23 mouse cellular contexts compared by ENCODE assay signal in genomic region chr12:70708290-70708668, GRCm38 (mm10).
DNase-seq lines count a peak whose midpoint lies in the region; ATAC-seq and TF ChIP-seq lines count a peak whose summit lies in the region.
"Had no signal": no experiment of that assay in that cellular context is flagged by ENCODE, and none has a peak within 500 bp of the region (broad histone marks: within the 10 kb centered on the region; RNA-seq: fewer than 3 reads in every experiment).

No protein-coding gene starts in this region.

- 68% methylated on average over 5 of the region's 5 CpGs for WGBS in limb, embryonic 14.5 days
- 93% methylated on average over 5 of the region's 5 CpGs for WGBS in limb, embryonic 10.5 days
- 50% methylated on average over 5 of the region's 5 CpGs for WGBS in embryonic facial prominence, embryonic 15.5 days
- 88% methylated on average over 5 of the region's 5 CpGs for WGBS in stomach, embryonic 15.5 days

- no peak overlapping the region for H3K4me3 ChIP-seq in limb, embryonic 14.5 days (replicated peaks; ENCODE audit: low read length)
- no peak overlapping the region for H3K4me3 ChIP-seq in limb, embryonic 10.5 days
- no peak overlapping the region for H3K4me3 ChIP-seq in embryonic facial prominence, embryonic 15.5 days (replicated peaks)
- H3K4me3 ChIP-seq in stomach, embryonic 15.5 days (replicated peaks), result no peak overlapping the region
- H3K4me3 ChIP-seq: forebrain, embryonic 15.5 days; hindbrain, embryonic 15.5 days; kidney, embryonic 15.5 days; limb, embryonic 12.5 days; midbrain, embryonic 10.5 days; midbrain, embryonic 15.5 days; neural tube, embryonic 15.5 days had no signal

- H3K27me3 ChIP-seq in limb, embryonic 14.5 days (ENCODE audit: control insufficient read depth, insufficient read depth, low read length), result no peaks in the 10 kb centered on the region
- no peaks in the 10 kb centered on the region for H3K27me3 ChIP-seq in limb, embryonic 10.5 days (ENCODE audit: low read depth, poor library complexity, severe bottlenecking)
- no peaks in the 10 kb centered on the region for H3K27me3 ChIP-seq in embryonic facial prominence, embryonic 15.5 days
- no peaks in the 10 kb centered on the region for H3K27me3 ChIP-seq in stomach, embryonic 15.5 days (replicated peaks)
- H3K27me3 ChIP-seq: forebrain, embryonic 15.5 days; hindbrain, embryonic 15.5 days; kidney, embryonic 15.5 days; limb, embryonic 12.5 days; midbrain, embryonic 15.5 days; neural tube, embryonic 15.5 days had no signal

- ATAC-seq in limb, embryonic 14.5 days (ENCODE audit: low FRiP score, low read depth), result no peak; the same call in 1 of the 2 replicates
- ATAC-seq in embryonic facial prominence, embryonic 15.5 days (ENCODE audit: insufficient number of reproducible peaks, low FRiP score, low TSS enrichment, low read depth), result no peak
- ATAC-seq in stomach, embryonic 15.5 days (ENCODE audit: insufficient read depth, low FRiP score, low read depth), result no peak
- no peak for ATAC-seq in CD4-positive, CD25-positive, alpha-beta regulatory T cell, adult 4 months
- ATAC-seq: forebrain, embryonic 15.5 days; midbrain, embryonic 15.5 days had no signal

- TF ChIP-seq POLR2A in limb, embryonic 14.5 days (IDR thresholded peaks at IDR 0.05; ENCODE audit: borderline replicate concordance, extremely low read depth, insufficient read depth, insufficient read length), result no peak

- H3K4me2 ChIP-seq in limb, embryonic 14.5 days (replicated peaks; ENCODE audit: low read depth, low read length, severe bottlenecking), result no peak overlapping the region
- H3K4me2 ChIP-seq in embryonic facial prominence, embryonic 15.5 days (replicated peaks), result no peak overlapping the region
- H3K4me2 ChIP-seq in stomach, embryonic 15.5 days, result no peak overlapping the region
- H3K4me2 ChIP-seq: forebrain, embryonic 15.5 days; hindbrain, embryonic 15.5 days; kidney, embryonic 15.5 days; limb, embryonic 12.5 days; midbrain, embryonic 15.5 days; neural tube, embryonic 15.5 days had no signal

- H3K36me3 ChIP-seq in limb, embryonic 14.5 days (ENCODE audit: control insufficient read depth, insufficient read depth, low read length), result no peaks in the 10 kb centered on the region
- H3K36me3 ChIP-seq in limb, embryonic 10.5 days, result no peaks in the 10 kb centered on the region
- H3K36me3 ChIP-seq in embryonic facial prominence, embryonic 15.5 days, result no peaks in the 10 kb centered on the region
- no peaks in the 10 kb centered on the region for H3K36me3 ChIP-seq in stomach, embryonic 15.5 days
- H3K36me3 ChIP-seq: forebrain, embryonic 15.5 days; hindbrain, embryonic 15.5 days; kidney, embryonic 15.5 days; limb, embryonic 12.5 days; midbrain, embryonic 10.5 days; midbrain, embryonic 15.5 days; neural tube, embryonic 15.5 days had no signal

- no peak overlapping the region for H3K27ac ChIP-seq in limb, embryonic 14.5 days (replicated peaks; ENCODE audit: low read depth, low read length)
- H3K27ac ChIP-seq in limb, embryonic 10.5 days, result no peak overlapping the region
- H3K27ac ChIP-seq in embryonic facial prominence, embryonic 15.5 days (replicated peaks), result peak overlapping the region; percentile 22; the same call in 1 of the 2 replicates
- 0 out of 2 replicates have a peak overlapping the region, but pooled peaks have one; percentile 41 for H3K27ac ChIP-seq in stomach, embryonic 15.5 days
- H3K27ac ChIP-seq: forebrain, embryonic 15.5 days; hindbrain, embryonic 15.5 days; kidney, embryonic 15.5 days; limb, embryonic 12.5 days; macrophage; midbrain, embryonic 10.5 days; midbrain, embryonic 15.5 days; neural tube, embryonic 15.5 days had no signal

- no peak overlapping the region for H3K9ac ChIP-seq in limb, embryonic 14.5 days (ENCODE audit: low read depth, low read length, severe bottlenecking)
- no peak overlapping the region for H3K9ac ChIP-seq in embryonic facial prominence, embryonic 15.5 days
- H3K9ac ChIP-seq in stomach, embryonic 15.5 days, result no peak overlapping the region
- H3K9ac ChIP-seq: forebrain, embryonic 15.5 days; hindbrain, embryonic 15.5 days; kidney, embryonic 15.5 days; limb, embryonic 12.5 days; midbrain, embryonic 15.5 days; neural tube, embryonic 15.5 days had no signal

- H3K4me1 ChIP-seq in limb, embryonic 14.5 days (ENCODE audit: control insufficient read depth, insufficient read depth, low read length), result peaks cover 22% of the 10 kb centered on the region; the same call in 1 of the 2 replicates
- peaks cover 6% of the 10 kb centered on the region; the same call in 1 of the 2 replicates for H3K4me1 ChIP-seq in limb, embryonic 10.5 days
- H3K4me1 ChIP-seq in embryonic facial prominence, embryonic 15.5 days, result peaks cover 24% of the 10 kb centered on the region
- H3K4me1 ChIP-seq in stomach, embryonic 15.5 days, result peaks cover 15% of the 10 kb centered on the region; the same call in 1 of the 2 replicates
- H3K4me1 ChIP-seq: forebrain, embryonic 15.5 days; hindbrain, embryonic 15.5 days; midbrain, embryonic 15.5 days; neural tube, embryonic 15.5 days had no signal

- H3K9me3 ChIP-seq in limb, embryonic 14.5 days (ENCODE audit: control insufficient read depth, low read length), result no peaks in the 10 kb centered on the region
- H3K9me3 ChIP-seq in limb, embryonic 10.5 days (replicated peaks), result no peaks in the 10 kb centered on the region
- no peaks in the 10 kb centered on the region for H3K9me3 ChIP-seq in embryonic facial prominence, embryonic 15.5 days (replicated peaks)
- H3K9me3 ChIP-seq in stomach, embryonic 15.5 days, result no peaks in the 10 kb centered on the region
- H3K9me3 ChIP-seq: forebrain, embryonic 15.5 days; hindbrain, embryonic 15.5 days; kidney, embryonic 15.5 days; limb, embryonic 12.5 days; midbrain, embryonic 10.5 days; midbrain, embryonic 15.5 days; neural tube, embryonic 15.5 days had no signal

- DNase-seq in limb, embryonic 14.5 days (ENCODE audit: low spot score), result peak; percentile 74
- DNase-seq in limb, embryonic 10.5 days (ENCODE audit: low spot score), result no peak
- DNase-seq in NIH3T3 (ENCODE audit: low read depth), result peak; percentile 82
- no peak for DNase-seq in urinary bladder, adult 18-20 months (ENCODE audit: low spot score in 2 of 2)
- DNase-seq: cerebellum, adult 11 months; cerebellum, adult 9-10 months; cerebellum, postnatal 36 days; gastrocnemius, postnatal 36 days; kidney, adult 18-20 months; right cerebral cortex, postnatal 25 days; thymus, adult 2 months; thymus, postnatal 36 days had no signal

Comparison
In these comparisons a context has a peak if more than half of its experiments do, and no peak if none do; other contexts are left out.
1. DNase-seq: peak in limb, embryonic 14.5 days (single experiment) and NIH3T3 (single experiment); none in limb, embryonic 10.5 days (single experiment) and urinary bladder, adult 18-20 months (0 of 2).
2. H3K27ac ChIP-seq: peak in embryonic facial prominence, embryonic 15.5 days (single experiment) and stomach, embryonic 15.5 days (single experiment); none in limb, embryonic 14.5 days (single experiment) and limb, embryonic 10.5 days (single experiment).